Mouse (Mus musculus): Measurements from ENCODE around the gene Jak1.

Jak1 gene

DNA sequence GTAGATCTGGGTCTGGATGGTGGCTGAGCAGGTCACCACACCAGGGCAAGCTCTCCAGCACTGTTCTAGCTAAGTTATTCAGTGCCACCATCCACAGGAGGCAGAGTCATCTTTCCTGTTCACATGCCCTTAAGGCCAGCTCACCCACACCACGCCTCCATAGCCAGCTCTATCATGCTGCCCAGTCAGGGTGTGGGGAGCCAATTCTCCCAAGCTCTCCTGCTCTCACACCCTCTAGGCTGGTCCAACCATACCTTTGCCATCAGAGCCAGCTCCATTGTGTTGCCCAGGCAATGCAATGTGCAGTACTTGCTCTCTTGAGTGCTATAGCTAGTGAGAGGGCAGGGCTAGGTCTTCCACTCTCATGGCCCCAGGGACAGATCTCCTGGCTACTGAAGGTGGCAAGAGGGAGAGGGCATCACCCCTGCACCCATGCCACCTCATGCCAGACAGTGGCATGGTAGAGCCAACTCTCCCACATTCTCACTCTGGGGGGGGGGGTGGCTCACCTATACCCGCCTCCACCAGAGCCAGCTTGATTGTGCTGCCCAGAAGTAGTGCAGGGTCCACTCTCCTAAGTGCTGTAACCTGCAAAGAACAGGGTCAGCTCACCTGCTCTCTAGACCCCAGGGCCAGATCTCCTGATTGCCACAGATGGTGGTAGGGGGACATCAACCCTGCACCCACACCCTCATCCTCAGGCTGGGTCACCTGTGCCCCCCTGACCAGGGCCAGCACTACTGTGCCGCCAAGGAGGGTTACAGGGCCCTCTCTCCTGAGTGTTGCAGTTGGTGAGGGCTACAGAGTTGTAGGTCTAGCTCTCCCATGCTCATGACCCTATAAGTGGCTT is 25.5 kb downstream of the Jak1 start:
- DNase-seq (ENCODE audit: low spot score), result no peak

DNA sequence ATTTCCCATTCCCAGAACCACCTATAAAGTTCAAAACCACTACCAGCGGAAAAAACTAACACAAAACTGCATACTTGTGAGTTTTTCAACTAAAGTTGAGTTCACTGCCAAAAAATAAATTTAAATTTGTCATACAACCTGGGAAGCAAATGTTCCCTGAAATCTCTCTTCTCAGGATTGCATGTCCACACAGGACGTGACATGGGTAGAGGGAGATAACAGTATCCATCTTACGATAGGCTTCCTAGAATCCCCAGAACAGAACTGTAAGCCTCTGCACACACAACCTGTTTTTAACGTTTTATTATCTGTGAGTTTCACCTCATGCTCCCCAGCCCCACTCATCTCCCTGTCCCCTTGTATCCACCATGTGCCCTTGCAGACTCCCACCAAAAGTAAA is 26.5 kb downstream of the Jak1 start:
- no peak for DNase-seq (ENCODE audit: low spot score)

DNA sequence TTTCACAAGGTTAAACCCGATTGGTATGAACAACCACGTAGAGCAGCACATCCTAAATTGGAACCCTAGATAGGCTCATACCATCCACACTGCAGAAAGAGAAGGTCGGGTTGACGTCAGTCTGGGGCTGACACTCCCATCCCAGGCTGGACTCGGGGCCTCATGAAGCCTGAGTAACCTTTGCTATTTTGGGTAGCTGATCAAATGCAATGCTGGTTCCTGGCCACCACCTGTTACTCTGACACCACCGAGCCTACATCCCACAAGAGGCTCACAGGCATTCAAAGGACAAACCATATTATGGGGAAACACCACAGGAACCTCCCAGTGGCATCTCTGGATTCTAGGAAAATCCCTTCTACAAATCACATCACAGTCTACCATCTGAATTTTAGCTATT is 28.3 kb downstream of the Jak1 start:
- no peak for DNase-seq (ENCODE audit: low spot score)

DNA sequence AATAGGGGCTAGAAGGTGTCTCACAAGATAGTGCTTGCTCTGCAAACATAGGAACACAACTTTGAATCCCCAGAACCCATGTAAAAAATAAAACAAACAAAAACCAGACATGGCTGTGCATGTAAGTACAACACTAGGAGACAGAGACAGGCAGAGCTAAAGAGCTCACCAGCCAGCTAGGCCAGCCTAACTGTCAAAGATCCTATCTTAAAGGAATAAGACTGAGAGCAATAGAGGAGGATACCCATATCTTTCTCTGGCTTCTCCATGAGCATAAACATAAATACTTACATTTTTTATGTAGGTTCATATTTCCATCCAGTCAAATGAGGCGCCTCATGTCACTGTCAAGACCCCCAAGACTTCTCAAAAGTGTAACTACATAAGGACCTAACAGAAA is 29.1 kb downstream of the Jak1 start:
- DNase-seq (ENCODE audit: low spot score), result no peak

DNA sequence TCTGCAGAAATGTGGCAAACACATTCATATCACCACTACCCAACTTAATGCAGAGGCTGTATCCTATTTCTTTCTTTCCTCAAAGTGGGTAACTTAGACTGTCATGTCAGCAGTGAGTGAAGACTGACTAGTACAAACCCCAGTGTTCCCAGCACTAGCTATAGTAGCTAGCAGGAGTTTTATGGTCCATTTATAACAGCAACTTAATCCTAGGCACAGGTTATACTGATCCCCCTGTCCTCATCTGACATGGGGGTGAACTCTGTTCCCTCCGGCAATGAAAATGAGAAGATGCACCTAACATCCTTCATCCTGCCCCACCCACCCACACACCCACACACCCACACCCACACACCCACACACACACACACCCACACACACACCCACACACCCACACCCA is 30.3 kb downstream of the Jak1 start:
- DNase-seq (ENCODE audit: low spot score), result no peak

DNA sequence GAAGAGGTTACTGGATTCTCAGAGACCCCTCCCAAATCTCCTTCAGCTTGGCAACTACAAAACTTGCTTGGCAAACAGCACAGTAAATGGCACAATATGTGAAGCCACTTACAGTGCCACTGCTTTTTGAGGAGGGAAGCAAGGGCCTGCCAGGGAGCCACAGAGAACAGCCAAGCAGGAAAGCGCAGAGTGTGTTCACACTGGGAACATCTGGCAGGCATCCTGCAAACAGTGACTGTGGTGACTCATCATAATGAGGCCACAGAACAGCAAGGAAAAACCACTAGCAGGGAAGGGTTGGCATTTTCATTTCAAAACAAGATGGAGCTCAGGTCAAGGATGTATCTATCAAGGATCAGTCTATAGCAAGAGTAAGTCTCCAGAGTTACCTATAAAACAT is 30.8 kb downstream of the Jak1 start:
- DNase-seq (ENCODE audit: low spot score), result peak; percentile 37

DNA sequence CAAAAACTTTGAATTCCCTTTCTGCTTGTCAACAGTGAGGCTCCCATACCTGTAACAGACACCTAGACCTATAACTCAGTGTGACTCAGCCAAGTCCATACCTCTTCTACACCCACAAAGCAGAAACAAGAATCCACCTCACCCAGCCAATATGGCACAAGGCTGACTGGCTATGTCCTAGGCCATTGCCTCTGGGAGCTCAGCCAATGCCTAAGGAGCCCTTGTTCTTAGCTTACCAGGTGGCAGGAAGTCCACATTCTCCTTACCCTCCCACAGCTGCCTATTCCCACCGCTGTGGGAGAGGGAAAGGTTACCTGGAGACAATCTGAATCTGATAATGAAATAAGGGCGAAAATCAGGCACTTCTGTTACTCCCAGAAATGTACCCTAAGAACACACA is 34.5 kb downstream of the Jak1 start:
- no peak for DNase-seq (ENCODE audit: low spot score)

DNA sequence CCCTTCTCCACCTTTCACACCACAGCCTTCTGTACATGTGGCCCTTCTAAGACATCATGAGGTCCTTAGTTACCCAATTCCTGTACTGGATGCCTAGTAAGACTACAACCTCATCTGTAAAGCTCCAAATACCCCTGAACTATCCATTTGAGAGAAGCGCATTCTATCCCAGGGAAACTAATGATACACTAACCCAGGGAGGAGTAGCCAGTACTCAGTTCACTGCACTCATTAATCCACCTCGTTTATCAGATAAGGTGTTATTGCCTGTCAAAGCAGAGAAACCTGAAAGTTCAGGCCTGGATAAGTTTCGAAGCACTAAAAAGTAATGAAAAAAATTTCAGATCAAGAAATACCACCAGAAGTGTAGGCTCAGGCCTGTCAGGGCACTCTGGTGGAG is 37.7 kb downstream of the Jak1 start:
- DNase-seq (ENCODE audit: low spot score), result no peak

DNA sequence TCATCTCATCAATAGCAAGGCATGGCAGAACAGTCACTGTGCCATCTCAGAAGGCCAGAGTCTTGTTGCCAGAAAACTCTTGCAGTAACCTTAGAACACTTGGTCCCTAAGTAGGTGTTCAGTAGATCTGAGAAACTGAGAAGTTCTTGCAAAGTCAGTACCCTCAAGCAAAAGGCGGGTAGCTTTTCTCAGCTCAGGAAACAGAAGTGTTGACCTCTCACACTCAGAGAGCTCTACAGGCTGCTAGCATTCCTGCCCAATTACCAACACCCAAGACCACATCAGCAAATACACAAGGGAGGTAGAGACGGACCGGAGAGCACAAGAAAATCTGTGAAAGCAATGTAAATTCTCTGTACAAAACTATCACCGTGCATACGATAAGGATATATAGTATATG is 39.1 kb downstream of the Jak1 start:
- no peak for DNase-seq (ENCODE audit: low spot score)

DNA sequence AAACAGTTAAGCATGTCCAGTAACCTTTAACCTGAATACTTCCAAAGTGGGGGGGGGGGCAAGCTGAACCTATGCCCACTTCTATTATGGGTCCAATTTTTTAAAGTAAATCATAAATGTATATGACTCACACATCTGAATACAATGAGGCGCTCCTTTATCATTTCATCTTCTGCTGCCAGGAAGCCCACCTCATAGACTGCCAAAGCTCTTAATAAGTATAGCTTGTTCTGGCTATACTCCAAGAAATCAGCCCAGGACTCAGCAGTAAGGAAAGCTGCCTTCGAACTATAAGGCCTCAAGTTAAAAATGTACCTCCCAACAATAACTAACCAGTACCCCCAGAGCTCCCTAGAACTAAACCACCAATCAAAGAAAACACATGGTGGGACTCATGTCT is 44.1 kb downstream of the Jak1 start:
- no peak for DNase-seq (ENCODE audit: low spot score)

DNA sequence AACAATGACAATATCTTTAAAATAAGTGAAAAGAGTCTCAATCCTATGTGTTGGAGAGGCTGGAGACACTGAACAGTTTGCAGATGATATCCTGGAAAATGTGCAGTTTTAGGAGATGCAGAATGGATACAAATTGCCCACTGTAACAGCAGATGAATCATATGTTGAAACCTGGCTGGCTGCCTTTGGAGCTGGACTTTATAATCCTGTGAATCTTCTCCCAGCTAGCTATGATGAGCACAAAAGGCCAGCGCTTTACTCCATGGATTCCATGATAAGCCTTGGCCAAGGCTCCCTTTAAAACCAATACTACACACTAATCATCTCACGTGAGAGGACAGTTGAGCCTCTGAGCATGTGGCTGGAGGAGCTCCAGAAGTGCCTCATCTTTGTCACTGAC is 45.2 kb downstream of the Jak1 start:
- no peak for DNase-seq (ENCODE audit: low spot score)

DNA sequence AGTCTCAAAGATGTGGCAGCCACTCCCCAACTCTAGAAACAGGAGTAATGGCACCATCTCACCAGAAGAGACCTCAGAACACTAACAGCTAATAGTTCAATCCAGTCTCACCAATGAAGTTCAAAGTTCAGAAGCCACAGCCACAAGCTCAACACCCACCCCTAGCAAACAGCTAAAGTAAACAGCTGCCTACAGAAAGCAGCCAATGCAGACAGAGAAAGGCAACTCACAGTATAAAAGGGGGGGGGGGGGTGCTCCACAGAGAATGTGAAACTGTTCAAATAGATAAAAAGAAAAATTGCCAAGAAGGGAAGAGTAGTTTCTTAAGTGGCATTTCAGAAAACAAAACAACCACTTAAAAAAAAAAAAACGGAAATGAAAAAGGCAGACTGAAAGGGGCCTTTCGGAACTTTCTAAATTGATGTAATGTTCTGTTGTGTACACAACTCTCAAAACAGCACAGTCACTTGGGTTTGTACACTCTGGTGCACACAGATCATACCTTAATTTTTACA is 48.0 kb downstream of the Jak1 start:
- DNase-seq (ENCODE audit: low spot score), result no peak

DNA sequence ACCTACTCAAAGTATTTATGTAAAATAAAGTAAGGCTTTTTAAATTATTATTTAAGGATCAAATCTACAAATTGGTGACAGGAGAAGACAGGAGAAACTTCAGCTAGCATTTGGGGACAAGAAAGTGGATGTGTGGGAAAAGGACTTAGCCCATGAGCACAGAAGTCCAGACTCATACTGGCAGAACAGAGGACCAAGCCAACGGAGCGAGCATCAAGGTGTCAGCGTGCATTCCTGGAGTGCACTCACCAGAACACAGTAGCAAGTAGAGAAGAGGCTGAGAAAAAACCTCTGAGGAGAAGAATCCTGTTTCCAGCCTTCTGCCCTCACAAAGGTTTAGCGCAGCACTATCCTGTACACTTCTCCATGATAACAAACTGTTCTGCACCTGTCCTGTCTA is 48.8 kb downstream of the Jak1 start:
- DNase-seq (ENCODE audit: low spot score), result no peak

DNA sequence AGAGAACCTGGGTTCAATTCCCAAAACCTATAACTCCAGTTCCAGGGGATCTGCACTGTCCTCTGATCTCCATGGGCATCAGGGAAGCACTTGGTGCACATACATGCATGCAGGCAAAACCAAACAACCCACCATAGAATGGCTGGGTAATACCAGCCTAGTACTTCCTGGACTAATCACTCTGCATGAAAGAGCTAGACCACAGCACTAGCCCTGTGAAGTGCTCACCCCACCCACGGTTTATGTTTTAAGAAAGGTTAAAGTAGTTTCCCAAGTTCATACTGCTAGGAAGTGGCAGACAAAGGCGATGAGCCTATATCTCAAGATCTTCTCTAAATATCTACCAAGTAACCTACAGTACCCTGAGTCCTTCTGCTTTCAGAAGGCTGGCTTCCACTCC is 51.6 kb downstream of the Jak1 start:
- no peak for DNase-seq (ENCODE audit: low spot score)

DNA sequence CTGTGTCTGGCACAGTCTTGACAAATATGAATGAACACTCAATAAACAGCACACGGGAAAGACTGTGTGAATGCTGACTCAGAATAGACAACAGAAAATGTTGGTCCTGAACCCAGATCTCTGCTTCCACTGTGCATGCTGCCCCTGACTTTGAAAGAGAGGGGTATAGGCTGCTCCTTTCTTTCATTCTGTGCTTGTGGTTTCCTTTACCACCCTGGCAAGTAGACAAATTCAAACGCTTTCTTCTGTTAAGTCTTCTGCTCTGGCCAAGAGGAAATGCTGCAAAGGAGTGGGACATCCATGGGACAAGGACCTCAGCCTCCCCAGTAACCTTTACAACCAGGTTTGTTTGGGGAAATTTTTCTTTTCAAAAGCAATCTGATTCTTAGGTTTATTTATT is 57.6 kb downstream of the Jak1 start:
- DNase-seq (ENCODE audit: low spot score), result no peak

DNA sequence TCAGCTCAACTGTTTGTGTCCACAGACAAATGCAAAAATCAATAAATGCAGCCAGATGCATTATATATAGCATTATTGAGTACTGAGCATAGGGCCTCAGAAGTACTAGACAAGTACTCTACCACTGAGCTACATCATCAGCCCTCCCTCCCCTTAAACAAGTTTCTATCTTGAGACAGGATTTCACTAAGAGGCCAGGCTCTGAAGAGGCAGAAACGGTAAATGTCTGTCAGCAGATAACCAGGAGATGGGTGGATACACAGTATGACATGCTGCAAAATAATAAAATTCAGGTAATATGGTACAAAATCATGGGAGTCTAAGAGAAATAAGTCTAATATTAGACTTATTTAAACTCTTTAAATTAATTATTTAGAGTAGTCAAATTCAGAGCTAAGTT is 61.6 kb downstream of the Jak1 start:
- no peak for DNase-seq (ENCODE audit: low spot score)

DNA sequence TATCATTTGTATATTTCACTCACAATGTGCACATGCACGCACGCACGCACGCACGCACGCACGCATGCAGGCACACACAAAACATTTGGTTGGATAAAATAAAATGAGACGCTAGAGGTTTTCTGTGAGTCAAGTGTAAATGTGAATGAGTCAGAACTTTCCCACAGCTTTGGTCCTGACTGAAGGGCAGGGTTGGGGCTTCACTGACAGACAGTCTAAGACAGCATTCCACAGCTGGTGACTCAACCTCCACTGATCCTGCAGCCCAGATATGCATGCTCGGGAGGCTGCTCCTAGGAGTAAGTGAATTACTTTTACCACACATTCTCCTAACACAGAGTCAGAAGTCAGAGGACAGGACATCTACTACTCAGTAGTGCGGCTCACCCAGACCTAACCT is 62.5 kb downstream of the Jak1 start:
- no peak for DNase-seq (ENCODE audit: low spot score)

DNA sequence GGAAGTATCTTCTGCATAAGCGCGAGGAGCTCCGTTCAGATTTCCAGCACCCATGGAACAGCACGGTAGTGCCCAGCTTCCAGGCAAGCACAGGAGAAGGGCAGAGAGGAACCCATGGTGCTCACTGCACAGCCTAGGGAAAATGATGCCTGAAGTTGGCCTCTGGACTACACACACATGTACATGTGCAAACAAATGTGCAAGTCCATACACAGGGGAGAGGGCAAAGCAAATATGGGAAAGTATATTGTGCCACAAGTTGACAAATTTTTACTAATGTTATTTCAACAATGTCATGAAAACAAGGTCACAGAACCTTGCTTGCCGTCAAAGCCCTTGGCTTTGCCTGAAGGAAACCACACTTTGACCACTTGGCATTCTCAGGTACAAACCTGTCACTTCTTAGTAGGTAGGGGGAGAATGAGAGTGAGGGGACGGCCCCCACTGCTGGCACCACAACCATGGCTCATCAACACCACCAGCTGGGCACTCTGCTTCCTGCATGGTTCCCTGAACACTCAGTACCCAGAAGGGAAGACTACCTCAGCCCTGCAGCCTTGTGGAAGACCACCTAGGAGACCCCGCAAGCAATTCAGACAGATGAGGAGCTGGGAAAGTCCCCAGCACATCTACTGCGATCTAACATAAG is 65.5 kb downstream of the Jak1 start:
- DNase-seq (ENCODE audit: low spot score), result no peak

DNA sequence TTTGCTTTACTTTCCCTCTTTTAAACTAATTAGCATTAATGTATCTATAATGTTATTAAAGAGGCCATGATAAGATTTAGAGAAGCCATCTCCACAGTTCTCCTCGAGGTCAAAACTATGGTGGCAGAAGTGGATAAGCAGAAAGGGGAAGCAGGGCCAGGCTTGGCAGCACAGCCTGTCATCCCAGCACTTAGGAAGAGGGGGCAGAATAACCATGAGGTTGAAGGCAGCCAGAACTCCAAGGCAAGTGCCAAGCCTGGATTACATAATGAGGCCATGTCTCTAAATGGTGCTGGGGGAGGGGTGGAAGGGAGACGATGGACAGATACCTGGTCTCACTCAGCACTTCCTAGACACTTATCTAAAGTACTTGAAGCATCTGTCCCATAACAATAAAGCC is 66.7 kb downstream of the Jak1 start:
- peak; percentile 18 for DNase-seq (ENCODE audit: low spot score)

DNA sequence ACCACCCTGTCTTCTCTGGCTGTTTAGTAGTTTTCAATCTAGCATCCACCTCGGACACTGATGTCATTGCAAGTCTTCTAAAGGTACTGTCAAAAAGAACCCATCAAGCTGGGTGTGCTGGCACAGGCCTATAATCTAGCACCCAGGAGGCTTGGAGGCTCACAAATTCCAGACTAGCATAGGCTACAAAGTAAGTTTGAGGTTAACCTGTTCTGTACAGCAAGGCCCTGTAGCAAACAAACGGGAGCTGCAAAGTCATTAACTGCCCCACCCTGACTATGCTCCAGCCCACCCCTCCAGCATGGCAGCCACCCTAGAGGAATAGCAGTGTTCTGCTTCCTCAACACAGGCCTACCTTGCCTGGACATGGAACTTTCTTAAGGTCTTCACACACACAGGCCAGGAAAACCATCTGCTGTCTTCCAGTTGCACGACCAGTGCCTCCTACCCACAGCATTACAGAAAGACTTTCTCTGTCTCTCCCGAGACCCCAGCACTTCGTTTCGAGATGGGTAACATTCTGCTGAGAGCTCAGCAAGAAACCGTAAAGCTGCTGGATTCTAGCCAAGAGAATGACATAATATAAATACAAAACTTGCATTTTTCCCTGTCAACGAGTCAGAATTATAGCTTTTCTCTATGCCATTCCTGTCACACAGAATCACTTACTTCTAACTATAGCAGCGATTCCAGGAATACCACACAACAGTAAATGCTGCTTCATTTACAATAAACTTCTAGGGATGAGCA is 67.5 kb downstream of the Jak1 start:
- no peak for DNase-seq (ENCODE audit: low spot score)

DNA sequence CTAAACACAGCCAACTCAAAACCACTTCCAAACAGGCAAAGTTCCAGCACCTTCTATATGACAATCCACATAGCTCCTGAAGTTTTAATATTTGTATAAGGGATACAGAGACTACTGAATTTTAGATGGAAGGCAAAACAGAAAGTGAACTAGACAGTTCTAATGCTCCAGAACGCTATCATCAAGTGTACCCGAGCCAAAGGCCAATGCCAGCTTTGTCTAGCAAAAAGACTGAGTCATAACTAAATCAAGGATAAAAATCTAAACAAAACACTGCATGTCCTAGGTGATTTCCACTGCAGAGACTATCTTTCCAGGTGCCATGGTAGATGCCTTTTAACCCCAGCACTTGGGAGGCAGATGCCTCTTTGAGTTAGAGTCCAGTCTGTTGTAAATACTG is 68.7 kb downstream of the Jak1 start:
- no peak for DNase-seq (ENCODE audit: low spot score)

DNA sequence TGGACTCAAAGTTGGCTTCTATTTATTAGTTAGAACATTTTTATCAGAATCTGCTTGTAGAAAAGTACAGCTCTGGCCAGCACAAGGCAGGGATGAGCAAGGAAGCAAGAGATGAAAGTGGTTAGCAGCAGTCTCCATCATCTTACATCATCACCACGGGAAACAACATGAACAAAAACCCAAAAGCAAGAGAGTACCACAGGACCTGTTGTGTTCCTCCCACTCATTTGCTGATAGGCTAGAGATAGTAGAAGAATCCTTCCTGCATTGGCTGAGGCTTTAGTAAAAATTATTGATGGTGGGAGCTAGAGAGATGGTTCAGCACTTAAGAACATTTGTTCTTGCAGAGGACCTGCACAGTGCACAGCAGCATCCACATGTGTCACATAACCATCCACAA is 70.9 kb downstream of the Jak1 start:
- DNase-seq (ENCODE audit: low spot score), result no peak
